Mouse (Mus musculus) Muller cell, postnatal 12 days (primary cell): ENCODE measurements around the gene Olfr510.
"Not testable (repeated sequence)": the region's sequence is repeated elsewhere in the genome, so short reads cannot be mapped to it uniquely, and the experiment has no call there.

Experiments used
- DNase-seq: peaks from one replicate; pipeline ENCODE4 v3.0.0-alpha.2; 2015; ENCODE audit errors: inconsistent ontology term

Olfr510 gene

DNA sequence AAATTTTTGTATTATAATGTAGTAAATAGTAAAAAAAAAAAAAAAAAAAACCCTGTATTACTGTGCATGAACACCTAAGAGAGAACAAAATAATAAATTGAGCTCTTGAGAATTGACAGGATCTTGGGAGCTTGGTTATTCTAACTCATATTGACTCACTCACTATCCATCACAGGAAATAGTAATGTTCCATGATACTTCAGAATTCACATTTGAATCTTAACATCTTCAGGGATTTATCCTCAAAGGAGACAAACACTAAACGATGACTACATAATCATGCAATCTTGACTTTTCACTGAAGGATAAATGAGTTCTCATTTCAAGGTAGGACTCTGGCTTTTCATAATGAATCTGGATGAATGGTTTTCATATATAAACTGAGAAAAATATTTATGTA is at the start of gene Olfr510:
Gene Olfr510 (plus strand): TSS at position 301 of the 400 bp plus-strand sequence.
- no peak for DNase-seq

DNA sequence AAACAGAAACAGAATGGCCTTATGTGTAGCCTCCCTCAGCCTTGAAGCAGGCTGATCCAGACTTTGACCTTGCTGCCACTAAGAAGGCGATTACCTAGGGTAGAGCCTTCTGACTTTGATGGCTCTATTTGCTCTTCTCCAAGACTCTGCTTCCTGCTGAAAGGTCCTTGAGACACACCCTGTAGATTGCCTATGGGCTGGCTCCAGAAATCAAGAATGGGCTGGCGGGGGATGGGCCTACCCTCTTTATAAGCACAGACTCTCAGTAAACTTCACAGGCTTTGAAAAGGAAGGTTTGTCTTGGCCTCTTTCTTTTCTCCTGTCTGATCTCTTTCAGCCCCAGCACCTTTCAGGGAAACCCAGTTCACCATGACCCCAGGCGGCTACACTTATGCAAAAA is 49.4 kb upstream of the Olfr510 start:
- DNase-seq: not testable (repeated sequence)

DNA sequence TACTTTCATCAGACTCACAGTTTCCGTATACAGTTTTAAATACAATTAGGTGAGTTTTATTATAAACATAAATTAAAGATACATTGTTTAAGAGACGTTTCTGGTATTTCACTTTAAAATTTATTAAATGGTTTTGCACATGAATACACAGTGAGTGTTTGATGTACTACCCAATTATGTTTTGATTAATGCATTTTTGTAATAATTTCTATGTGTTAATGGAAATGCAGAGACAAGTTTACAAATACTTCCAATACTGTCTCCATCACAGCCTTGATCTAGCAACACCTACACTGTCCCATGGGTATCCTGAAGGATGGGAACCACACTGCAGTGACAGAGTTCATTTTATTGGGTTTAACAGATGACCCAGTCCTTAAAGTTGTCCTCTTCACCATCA is 44.7 kb upstream of the Olfr510 start, which contains the start of gene Olfr507:
Gene Olfr507 (plus strand): TSS at position 301 of the 400 bp plus-strand sequence.
- no peak for DNase-seq

DNA sequence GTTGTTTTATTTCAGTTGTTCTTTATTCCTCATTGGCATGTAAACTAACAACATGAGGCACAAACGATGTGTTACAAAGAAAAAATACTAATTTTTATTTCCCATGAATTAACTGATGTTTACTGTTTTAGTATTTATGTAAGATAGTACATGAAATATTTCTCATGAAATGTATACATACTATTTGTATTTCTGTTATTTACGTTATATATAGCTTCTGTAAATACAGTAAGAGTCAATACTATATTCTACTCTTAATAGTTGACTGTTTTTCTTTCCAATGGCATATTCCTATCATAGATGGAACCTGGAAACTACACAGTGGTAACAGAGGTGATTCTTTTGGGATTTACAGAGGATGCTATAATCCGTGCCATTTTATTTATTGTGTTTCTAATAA is 36.5 kb upstream of the Olfr510 start, which contains the start of gene Olfr508:
Gene Olfr508 (plus strand): TSS at position 301 of the 400 bp plus-strand sequence.
- DNase-seq: no peak

DNA sequence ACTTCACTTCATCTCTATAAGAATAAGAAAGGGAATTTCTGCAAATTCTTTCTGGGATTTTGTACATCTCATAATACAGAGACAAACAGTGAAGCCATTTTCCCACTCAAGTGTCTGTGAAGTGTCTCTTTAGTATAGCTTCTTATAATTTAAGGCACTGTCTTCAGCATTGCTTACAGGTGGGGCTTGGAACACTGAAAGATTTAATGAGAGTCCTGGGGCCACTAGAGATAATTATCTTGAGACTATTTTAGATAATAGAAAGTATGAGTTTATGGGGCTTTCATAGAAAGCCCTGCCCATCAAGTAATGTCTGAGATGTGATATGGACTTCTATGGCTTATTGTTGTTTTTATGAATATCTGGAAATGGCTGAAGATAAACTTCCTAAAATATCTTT is 14.4 kb upstream of the Olfr510 start, which contains the start of gene Olfr509:
Gene Olfr509 (minus strand): TSS at position 101 of the 400 bp plus-strand sequence.
- no peak for DNase-seq

DNA sequence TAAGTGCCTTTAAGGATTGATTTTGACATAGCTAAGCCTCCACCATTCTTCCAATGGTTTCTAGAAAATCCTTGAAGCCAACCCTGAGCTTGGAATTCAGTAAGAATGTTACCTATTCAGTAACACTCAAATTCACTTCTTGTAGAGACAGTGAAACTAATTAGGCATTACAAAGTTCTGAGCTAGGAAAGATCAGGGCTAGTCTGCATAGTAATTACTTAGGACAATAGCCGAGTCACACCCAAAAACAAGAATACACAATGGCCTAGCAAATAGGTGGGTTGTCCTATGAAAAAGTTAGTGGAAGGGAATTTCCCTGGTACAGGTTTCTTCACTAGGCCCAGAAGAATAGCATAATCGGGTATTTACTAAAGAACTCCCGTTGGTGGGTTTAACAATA is 3.8 kb upstream of the Olfr510 start:
- DNase-seq: no peak

DNA sequence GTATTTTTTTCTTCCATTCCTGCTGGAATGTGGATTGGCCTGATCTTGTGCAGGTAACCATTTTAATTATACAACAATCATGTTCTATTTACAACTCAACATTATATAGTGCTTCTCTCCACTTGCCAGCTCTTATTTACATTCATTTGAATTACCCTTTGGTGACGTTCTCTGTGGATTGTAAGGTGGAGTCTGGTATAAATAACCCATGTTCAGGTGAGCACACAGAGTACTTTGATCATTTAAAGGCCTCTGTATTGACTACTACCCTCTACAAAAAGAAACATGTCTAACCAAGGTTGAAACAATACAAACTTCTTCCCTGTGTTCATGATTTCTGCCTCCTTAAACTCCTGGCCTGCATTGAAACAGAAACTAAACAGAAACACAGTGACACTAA is 4.8 kb downstream of the Olfr510 start:
- no peak for DNase-seq

DNA sequence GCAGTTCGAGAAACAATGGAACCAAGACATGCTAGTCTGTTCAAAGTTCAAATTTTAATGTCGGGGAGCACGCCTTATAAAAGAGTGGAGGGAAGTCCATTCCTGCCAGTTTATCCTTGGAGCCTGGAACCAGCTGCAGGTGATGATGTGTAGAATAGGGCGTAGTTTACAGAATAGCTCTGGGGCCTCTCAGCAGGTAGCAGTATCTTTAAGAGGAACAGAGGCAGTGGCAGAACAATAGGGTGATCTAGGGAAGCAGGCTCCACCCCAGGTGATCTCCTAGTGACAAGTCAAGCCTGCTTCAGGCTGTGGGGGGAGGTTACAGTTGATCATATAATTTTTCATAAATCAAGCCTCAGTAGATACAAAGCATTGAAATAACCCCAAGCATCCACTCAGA is 12.7 kb downstream of the Olfr510 start:
- DNase-seq: no peak

DNA sequence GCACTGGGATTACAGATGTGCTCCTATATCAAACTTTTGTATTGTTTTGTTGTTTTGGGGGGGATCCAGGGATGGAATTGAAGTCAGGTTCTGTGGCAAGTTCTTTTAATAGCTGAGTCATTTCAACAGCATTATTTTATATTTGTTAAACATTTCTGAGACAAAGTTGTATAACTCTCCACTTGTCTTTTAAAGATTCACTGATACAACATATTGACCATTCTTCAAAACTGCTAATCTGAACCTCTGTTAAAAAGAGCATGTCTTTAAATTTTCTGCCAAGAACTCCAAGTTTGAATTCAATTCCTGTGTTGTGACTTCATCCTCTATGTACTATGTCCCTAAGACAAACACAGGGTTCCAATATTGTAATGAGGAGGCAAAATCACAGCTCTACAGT is 46.8 kb downstream of the Olfr510 start, which contains the start of gene Olfr512:
Gene Olfr512 (plus strand): TSS at position 301 of the 400 bp plus-strand sequence.
- DNase-seq: no peak
